Mouse (Mus musculus) stomach, embryonic 15.5 days (tissue): Measurements from ENCODE around the gene Mrpl33. TPM values are rescaled to one million over a fixed set of nuclear protein-coding genes. Genes with fewer than 3 reads are reported as not detected.

Experiments
- ATAC-seq: fragments of 200-750 bp; cut with Nextera tagmentation; 2 replicates; pipeline ENCODE4 v1.8.0; 2017; ENCODE audit warnings: low read depth, moderate number of reproducible peaks, moderate TSS enrichment; ENCODE audit not compliant: insufficient read depth, low FRiP score
- H3K27ac ChIP-seq: fragments of 300-500 bp; sonication (generic); 2 replicates; pipeline ENCODE4 v1.5.1; 2015; ENCODE audit warnings: mild to moderate bottlenecking, inconsistent platforms
- H3K27me3 ChIP-seq: fragments of 300-500 bp; sonication (generic); replicated peaks from 2 replicates; pipeline ENCODE4 v1.6.1; 2015; ENCODE audit warnings: inconsistent platforms
- H3K36me3 ChIP-seq: fragments of 300-500 bp; sonication (generic); 2 replicates; pipeline ENCODE4 v1.6.1; 2015; ENCODE audit warnings: inconsistent platforms
- H3K4me1 ChIP-seq: fragments of 300-500 bp; sonication (generic); 2 replicates; pipeline ENCODE4 v1.6.1; 2015; ENCODE audit warnings: inconsistent platforms
- H3K4me2 ChIP-seq: fragments of 300-500 bp; sonication (generic); 2 replicates; pipeline ENCODE4 v1.6.1; 2015; ENCODE audit warnings: mild to moderate bottlenecking, inconsistent platforms
- H3K4me3 ChIP-seq: fragments of 300-500 bp; sonication (generic); replicated peaks from 2 replicates; pipeline ENCODE4 v1.5.1; 2015; ENCODE audit warnings: inconsistent platforms
- H3K9ac ChIP-seq: fragments of 300-500 bp; sonication (generic); 2 replicates; pipeline ENCODE4 v1.6.1; 2015; ENCODE audit warnings: inconsistent platforms
- H3K9me3 ChIP-seq: fragments of 300-500 bp; sonication (generic); 2 replicates; pipeline ENCODE4 v1.6.1; 2016; ENCODE audit warnings: inconsistent platforms
- WGBS: fragments of 180-500 bp; shearing (Covaris S2); methylation state at CpG from one replicate; pipeline ENCODE4 v1.1.7; 2015; 5-methylcytosine and 5-hydroxymethylcytosine counted together
- polyA plus RNA-seq: library from polyadenylated mRNA; unstranded; fragments of >200 nt; fragmentation: Nextera tagmentation; extraction: Ambion mirVana; gene quantifications from 2 replicates; pipeline ENCODE4 v1.2.1, GENCODE M21; 2015

Gene Mrpl33
- polyA plus RNA-seq, 1 experiment from 2014 or later: 347 TPM

- no peak overlapping the region for H3K27ac ChIP-seq
- ATAC-seq: no peak
- no peak overlapping the region for H3K9ac ChIP-seq
- no peaks in the 10 kb centered on the region for H3K36me3 ChIP-seq
- no peaks in the 10 kb centered on the region for H3K27me3 ChIP-seq
- H3K4me2 ChIP-seq: no peak overlapping the region
- H3K4me1 ChIP-seq: peaks cover 9% of the 10 kb centered on the region; the same call in 1 of the 2 replicates
- WGBS: 77% methylated on average over 7 of the region's 7 CpGs
- H3K4me3 ChIP-seq: no peak overlapping the region
- no peaks in the 10 kb centered on the region for H3K9me3 ChIP-seq
These were observed 1.4 kb downstream of the Mrpl33 start for GRCm38 (mm10) chr5:31598121-31598520.

- Histone ChIP-seq H3K27me3 (no peaks in the 10 kb centered on the region), H3K4me3 (no peak overlapping the region), H3K4me1 (peaks cover 9% of the 10 kb centered on the region; the same call in 1 of the 2 replicates), H3K4me2 (no peak overlapping the region), H3K9ac (no peak overlapping the region), H3K9me3 (no peaks in the 10 kb centered on the region), H3K27ac (no peak overlapping the region), H3K36me3 (no peaks in the 10 kb centered on the region)
- ATAC-seq: no peak
- WGBS: 68% methylated on average over 4 of the region's 4 CpGs
These were observed 1.8 kb downstream of the Mrpl33 start for GRCm38 (mm10) chr5:31598579-31598978.

DNA sequence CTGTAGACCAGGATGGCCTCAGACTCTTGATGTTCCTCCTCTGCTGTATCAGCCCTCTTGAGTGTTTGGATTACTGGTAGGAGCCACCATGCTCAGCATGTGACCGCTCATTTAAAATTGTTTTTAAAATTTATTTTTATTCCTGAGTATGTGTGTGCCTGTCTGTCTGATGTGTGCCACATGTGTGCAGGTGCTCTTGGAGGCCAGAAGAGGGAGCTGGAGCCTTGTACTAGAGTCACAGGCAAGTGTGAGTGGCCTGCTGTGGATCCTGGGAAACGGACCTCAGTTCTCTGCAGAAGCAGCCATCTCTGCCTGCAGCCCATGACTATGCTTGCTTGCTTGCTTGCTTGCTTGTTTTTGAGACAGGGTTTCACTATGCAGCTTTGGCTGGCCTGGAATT, 2.4 kb downstream of the Mrpl33 start:
- Histone ChIP-seq H3K4me1 (peaks cover 9% of the 10 kb centered on the region; the same call in 1 of the 2 replicates), H3K4me2 (no peak overlapping the region), H3K9me3 (no peaks in the 10 kb centered on the region), H3K9ac (no peak overlapping the region), H3K36me3 (no peaks in the 10 kb centered on the region), H3K4me3 (no peak overlapping the region), H3K27ac (no peak overlapping the region), H3K27me3 (no peaks in the 10 kb centered on the region)
- WGBS: 84% methylated on average over 2 of the region's 2 CpGs
- ATAC-seq: no peak

- WGBS: 82% methylated on average over 7 of the region's 7 CpGs
- Histone ChIP-seq H3K36me3 (no peaks in the 10 kb centered on the region), H3K4me1 (peaks cover 5% of the 10 kb centered on the region; the same call in 1 of the 2 replicates), H3K4me2 (no peak overlapping the region), H3K4me3 (no peak overlapping the region), H3K9ac (no peak overlapping the region), H3K27ac (no peak overlapping the region), H3K9me3 (no peaks in the 10 kb centered on the region), H3K27me3 (no peaks in the 10 kb centered on the region)
- no peak for ATAC-seq
These were observed 4.5 kb downstream of the Mrpl33 start for GRCm38 (mm10) chr5:31601162-31601722.

DNA sequence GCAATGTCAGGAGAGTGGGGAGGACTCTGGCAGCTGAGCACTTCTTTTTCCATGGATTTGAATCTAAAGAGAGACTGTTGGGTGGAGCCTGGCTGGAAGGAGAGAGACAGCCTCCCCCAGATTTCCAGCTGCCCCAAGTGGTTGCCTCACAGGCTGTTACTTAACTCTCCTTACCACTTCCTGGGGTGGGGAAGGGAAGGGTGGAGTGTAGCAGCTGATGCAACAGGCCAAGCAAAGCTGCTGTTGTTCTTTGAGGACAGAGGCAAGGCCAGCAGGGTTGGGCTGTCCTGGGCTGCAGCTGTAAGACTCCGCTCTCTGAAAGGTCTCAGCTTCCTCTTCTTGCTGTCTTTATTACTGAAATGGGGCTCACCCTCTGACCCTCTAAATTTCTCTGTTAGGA, 5.6 kb downstream of the Mrpl33 start:
- 0 out of 2 replicates have a peak, but pooled peaks cover 3% of the 10 kb centered on the region for H3K4me1 ChIP-seq
- H3K27me3 ChIP-seq: no peaks in the 10 kb centered on the region
- ATAC-seq: peak; percentile 78; the same call in 1 of the 2 replicates
- no peaks in the 10 kb centered on the region for H3K36me3 ChIP-seq
- H3K4me3 ChIP-seq: no peak overlapping the region
- H3K9ac ChIP-seq: no peak overlapping the region
- no peaks in the 10 kb centered on the region for H3K9me3 ChIP-seq
- WGBS: 71% methylated on average over 1 of the region's 1 CpGs
- no peak overlapping the region for H3K4me2 ChIP-seq
- H3K27ac ChIP-seq: peak overlapping the region; percentile 17; the same call in 1 of the 2 replicates

DNA sequence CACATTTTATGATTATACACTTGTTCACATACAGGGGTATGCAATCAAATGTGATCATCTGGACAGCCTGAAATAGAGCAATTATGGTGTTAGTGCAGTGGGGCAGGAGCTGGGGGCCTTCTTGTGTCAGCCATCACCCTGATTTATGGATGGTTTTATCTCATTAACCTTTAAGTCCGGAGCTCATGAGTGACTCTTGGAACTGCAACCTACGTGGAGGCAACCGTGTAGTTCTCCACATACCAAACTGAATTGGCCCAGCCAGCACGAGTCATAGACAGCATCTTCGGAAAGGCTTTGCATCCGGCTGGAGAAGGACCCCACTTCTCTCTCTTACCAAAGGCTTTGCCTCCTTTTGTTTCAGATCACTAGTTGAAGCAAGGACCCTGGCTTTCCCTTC, 7.0 kb downstream of the Mrpl33 start:
- Histone ChIP-seq H3K36me3 (no peaks in the 10 kb centered on the region), H3K9me3 (no peaks in the 10 kb centered on the region), H3K4me1 (0 out of 2 replicates have a peak, but pooled peaks cover 3% of the 10 kb centered on the region), H3K4me2 (no peak overlapping the region), H3K9ac (no peak overlapping the region), H3K4me3 (no peak overlapping the region), H3K27me3 (no peaks in the 10 kb centered on the region), H3K27ac (no peak overlapping the region)
- WGBS: 78% methylated on average over 6 of the region's 6 CpGs
- no peak for ATAC-seq

DNA sequence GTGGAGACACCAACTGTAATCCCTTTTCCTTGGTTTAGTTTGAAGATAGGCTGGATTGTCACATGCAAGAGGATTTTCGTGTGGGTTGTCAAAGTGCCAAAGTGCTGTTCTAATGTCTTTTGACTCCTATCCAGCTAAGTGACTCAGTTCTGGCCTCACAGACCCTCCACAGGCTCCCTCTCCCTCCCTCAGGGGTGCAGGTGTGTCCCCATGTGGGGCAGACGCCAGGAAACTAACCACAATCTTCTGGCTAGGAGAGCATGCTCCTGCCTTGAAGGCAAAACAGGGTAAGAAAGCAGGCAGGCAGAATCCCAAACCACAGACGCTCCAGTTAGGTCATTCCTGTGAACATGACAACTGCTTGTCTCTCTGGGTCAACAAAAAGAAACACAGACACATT, 9.4 kb downstream of the Mrpl33 start:
- Histone ChIP-seq H3K27ac (no peak overlapping the region), H3K36me3 (no peaks in the 10 kb centered on the region), H3K4me1 (0 out of 2 replicates have a peak, but pooled peaks cover 3% of the 10 kb centered on the region), H3K9ac (no peak overlapping the region), H3K4me2 (no peak overlapping the region), H3K4me3 (no peak overlapping the region), H3K9me3 (no peaks in the 10 kb centered on the region), H3K27me3 (no peaks in the 10 kb centered on the region)
- 41% methylated on average over 3 of the region's 3 CpGs for WGBS
- ATAC-seq: no peak

DNA sequence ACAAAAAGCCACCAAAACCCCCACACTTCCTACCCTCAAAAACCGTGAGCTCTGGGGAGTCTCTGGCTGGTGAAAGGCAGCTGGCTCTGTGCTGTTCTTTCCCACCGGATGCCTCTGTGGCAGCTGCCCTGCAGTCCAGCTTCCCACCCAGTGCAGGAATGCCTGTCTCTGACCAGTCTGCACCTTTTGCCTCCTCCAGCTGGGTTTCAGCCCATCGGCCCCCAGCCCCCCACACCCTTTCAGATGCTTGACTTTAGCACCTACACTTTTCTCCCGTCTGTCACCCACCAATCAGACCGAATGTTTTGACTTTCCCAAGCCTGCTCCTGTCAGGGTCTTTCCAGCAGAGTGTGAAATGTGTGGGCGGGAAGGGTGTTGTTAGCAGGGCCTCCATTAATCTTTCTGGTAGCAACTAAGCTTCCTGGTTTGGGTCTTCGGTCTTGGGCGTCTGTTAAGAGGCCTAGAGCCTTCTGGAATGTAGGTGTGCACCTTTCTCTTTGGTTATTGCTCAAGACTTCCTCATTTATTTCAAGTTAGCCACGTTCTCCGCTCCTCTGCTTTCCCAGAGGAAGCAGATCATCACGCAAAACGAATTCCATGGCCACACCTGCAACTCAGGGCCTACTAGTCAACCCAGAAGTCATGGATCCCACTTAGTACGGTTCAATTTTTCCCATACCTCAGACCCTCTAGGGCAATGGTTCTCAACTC, 13.8 kb downstream of the Mrpl33 start:
- H3K4me1 ChIP-seq: peaks cover 7% of the 10 kb centered on the region
- no peaks in the 10 kb centered on the region for H3K36me3 ChIP-seq
- peak overlapping the region; percentile 63 for H3K27ac ChIP-seq
- no peak overlapping the region for H3K4me3 ChIP-seq
- H3K27me3 ChIP-seq: no peaks in the 10 kb centered on the region
- H3K4me2 ChIP-seq: no peak overlapping the region
- peak; percentile 41; the same call in 1 of the 2 replicates for ATAC-seq
- no peak overlapping the region for H3K9ac ChIP-seq
- 44% methylated on average over 13 of the region's 13 CpGs for WGBS
- no peaks in the 10 kb centered on the region for H3K9me3 ChIP-seq

DNA sequence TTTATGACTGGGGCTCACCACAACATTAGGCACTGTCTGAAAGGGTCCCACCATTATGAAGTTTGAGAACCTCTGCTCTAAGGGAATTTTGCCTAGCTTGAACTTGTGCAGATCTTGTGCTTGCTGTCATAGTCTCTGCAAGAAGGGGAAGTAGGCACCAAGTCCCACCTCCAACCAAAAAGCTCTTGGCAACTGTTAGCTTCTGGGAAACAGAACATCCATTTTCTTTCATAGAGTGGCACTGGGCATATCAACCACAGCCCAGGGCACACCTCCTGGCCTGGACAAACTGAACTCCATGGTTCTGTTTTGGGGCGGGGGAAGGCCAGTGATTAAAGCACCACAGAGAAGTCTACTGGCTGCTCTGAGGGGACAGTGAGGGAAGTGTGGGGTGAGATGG, 14.5 kb downstream of the Mrpl33 start:
- no peak overlapping the region for H3K4me2 ChIP-seq
- WGBS: 95% methylated on average over 1 of the region's 1 CpGs
- no peak overlapping the region for H3K4me3 ChIP-seq
- H3K9me3 ChIP-seq: no peaks in the 10 kb centered on the region
- ATAC-seq: no peak
- H3K4me1 ChIP-seq: peaks cover 7% of the 10 kb centered on the region
- H3K27ac ChIP-seq: no peak overlapping the region
- H3K36me3 ChIP-seq: 0 out of 2 replicates have a peak, but pooled peaks cover 1% of the 10 kb centered on the region
- H3K9ac ChIP-seq: no peak overlapping the region
- no peaks in the 10 kb centered on the region for H3K27me3 ChIP-seq

DNA sequence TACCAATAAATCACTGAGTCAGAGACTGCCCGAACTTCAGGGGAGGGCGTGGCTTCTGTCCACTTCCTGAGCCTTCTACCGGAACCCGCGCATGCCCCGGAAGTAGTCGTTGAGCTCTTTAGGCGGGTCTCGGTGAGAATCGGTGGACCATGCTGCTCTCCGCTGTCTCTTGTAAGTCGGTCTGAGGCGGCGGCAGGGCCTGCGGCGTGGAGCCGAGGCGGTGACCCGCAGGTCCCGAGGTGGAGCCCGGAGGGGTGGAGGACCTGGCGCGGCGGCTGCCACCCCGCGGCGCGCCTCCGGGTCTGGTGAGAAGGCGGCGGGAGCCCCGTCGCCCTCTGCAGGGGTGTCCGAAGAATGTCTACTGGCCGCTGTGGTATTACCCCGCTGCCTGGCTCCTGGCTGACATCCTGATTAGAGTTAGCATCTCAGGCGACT, 17.1 kb downstream of the Mrpl33 start:
- Histone ChIP-seq H3K9ac (peak overlapping the region; percentile 71), H3K9me3 (no peaks in the 10 kb centered on the region), H3K27me3 (no peaks in the 10 kb centered on the region), H3K27ac (peak overlapping the region; percentile 96), H3K4me1 (peaks cover 7% of the 10 kb centered on the region), H3K4me2 (peak overlapping the region; percentile 60), H3K36me3 (peaks cover 12% of the 10 kb centered on the region; the same call in 1 of the 2 replicates), H3K4me3 (peak overlapping the region; percentile 90)
- under 1% methylated on average over 37 of the region's 37 CpGs for WGBS
- peak; percentile 85 for ATAC-seq

- WGBS: 52% methylated on average over 6 of the region's 6 CpGs
- Histone ChIP-seq H3K27ac (peak overlapping the region; percentile 96), H3K36me3 (peaks cover 12% of the 10 kb centered on the region; the same call in 1 of the 2 replicates), H3K4me1 (peaks cover 7% of the 10 kb centered on the region), H3K4me2 (peak overlapping the region; percentile 60), H3K27me3 (no peaks in the 10 kb centered on the region), H3K9ac (peak overlapping the region; percentile 71; the same call in 1 of the 2 replicates), H3K9me3 (no peaks in the 10 kb centered on the region), H3K4me3 (peak overlapping the region; percentile 90)
- ATAC-seq: no peak
These were observed 17.7 kb downstream of the Mrpl33 start for GRCm38 (mm10) chr5:31614339-31615025.

DNA sequence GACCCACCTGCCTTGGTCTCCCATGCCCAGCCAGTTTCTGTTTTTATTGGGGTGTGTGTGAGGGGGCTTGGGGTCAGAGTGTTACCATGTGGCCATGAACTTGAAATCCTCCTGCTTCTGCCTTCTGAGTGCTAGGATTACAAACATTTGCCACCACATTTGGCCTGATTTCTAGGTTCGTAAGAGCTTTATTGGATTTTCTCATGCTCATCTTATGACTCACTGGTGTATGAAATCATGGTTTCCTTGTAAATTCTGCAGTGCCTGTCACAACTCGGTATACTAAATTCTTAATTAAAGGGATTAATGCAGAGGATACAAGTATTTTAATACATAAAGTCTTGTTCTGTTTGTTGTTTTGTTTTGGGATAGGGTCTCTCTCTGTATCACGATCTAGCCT, 23.6 kb downstream of the Mrpl33 start:
- Histone ChIP-seq H3K4me1 (no peaks in the 10 kb centered on the region), H3K36me3 (peaks cover 17% of the 10 kb centered on the region; the same call in 1 of the 2 replicates), H3K9ac (no peak overlapping the region), H3K4me3 (no peak overlapping the region), H3K27me3 (no peaks in the 10 kb centered on the region), H3K27ac (no peak overlapping the region), H3K9me3 (no peaks in the 10 kb centered on the region), H3K4me2 (no peak overlapping the region)
- WGBS: 95% methylated on average over 3 of the region's 3 CpGs
- no peak for ATAC-seq
